Mouse (Mus musculus): ENCODE measurements around the gene Chst15. TPM values are rescaled to one million over a fixed set of nuclear protein-coding genes. Genes with fewer than 3 reads are reported as not detected.

The Chst15 gene
- 3.3 and 7.6 TPM in 2 replicates for polyA plus RNA-seq (2016; fragmentation: Nextera tagmentation; extraction: Ambion mirVana)

DNA sequence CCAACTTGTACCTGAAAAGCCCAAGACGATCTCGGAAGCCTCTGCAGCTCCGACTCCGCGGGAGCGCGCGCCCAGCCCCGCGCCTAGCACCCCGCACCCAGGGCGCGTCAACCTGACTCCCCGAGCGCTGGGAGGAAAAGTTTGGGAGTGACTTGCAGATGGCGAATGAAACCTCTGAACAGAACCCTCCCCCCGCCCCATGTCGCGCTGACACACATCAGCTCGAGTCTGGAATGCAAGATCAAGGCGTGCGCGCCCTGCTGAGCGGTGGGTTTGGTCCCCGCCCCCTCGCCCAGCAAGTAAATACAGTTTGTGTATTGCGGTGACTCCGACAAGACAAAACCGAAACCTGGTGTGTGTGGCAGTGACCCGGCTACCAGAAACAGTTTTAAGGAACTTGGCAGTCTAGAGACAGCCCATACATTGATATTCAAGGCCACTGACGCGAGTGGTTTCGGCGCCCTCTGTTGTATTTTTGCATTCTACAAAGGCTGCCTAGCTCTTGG is at the start of gene Chst15:
Gene Chst15, minus strand, starts transcription at position 193 of the 506 bp plus-strand sequence.
- no peaks in the 10 kb centered on the region for H3K9me3 ChIP-seq
- no peaks in the 10 kb centered on the region for H3K36me3 ChIP-seq
- peaks cover 34% of the 10 kb centered on the region for H3K4me1 ChIP-seq
- H3K4me3 ChIP-seq, result peak within 1 kb of the TSS; percentile 82
- H3K27ac ChIP-seq, result peak within 1 kb of the TSS; percentile 87
- no peak for DNase-seq (ENCODE audit: low spot score)
- WGBS, result under 1% methylated on average over 34 of the region's 34 CpGs
- peaks cover 28% of the 10 kb centered on the region for H3K27me3 ChIP-seq (ENCODE audit: insufficient read depth, poor library complexity, severe bottlenecking)

- Histone ChIP-seq H3K9me3 (no peaks in the 10 kb centered on the region), H3K4me3 (no peak overlapping the region), H3K4me1 (peaks cover 9% of the 10 kb centered on the region; the same call in 1 of the 2 replicates), H3K36me3 (no peaks in the 10 kb centered on the region), H3K27me3 (ENCODE audit: insufficient read depth, poor library complexity, severe bottlenecking) (no peaks in the 10 kb centered on the region; the same call in 1 of the 2 replicates), H3K27ac (no peak overlapping the region)
- 37% methylated on average over 5 of the region's 5 CpGs for WGBS
- no peak for DNase-seq (ENCODE audit: low spot score)
Measured at GRCm38 (mm10) chr7:132365703-132366384, 48.8 kb upstream of the Chst15 start.

DNA sequence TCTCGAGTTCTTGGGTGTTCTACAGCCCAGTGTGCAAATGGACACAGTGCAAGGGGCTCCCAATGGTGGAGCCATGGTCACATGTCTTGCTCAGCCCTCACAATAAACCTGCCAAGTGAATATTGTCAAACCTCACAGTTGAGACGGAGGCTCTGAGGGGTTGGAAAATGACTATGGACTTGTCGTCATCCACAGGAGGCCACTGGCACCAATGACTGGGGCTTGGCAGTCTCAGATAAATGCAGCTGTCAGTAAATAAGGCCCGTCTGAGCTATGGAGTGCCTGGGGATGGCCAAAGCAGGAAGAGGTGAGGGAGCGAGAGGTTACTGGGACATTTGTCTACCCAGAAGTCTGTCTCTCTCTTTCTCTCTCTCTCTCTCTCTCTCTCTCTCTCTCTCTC is 48.1 kb upstream of the Chst15 start:
- Histone ChIP-seq H3K27ac (no peak overlapping the region), H3K36me3 (no peaks in the 10 kb centered on the region), H3K27me3 (ENCODE audit: insufficient read depth, poor library complexity, severe bottlenecking) (no peaks in the 10 kb centered on the region; the same call in 1 of the 2 replicates), H3K4me3 (no peak overlapping the region), H3K9me3 (no peaks in the 10 kb centered on the region), H3K4me1 (peaks cover 9% of the 10 kb centered on the region; the same call in 1 of the 2 replicates)
- WGBS, result 71% methylated on average over 5 of the region's 5 CpGs
- DNase-seq (ENCODE audit: low spot score), result no peak

GRCm38 (mm10) chr7:132364506-132364905 is 47.5 kb upstream of the Chst15 start:
- H3K9me3 ChIP-seq, result no peaks in the 10 kb centered on the region
- peaks cover 9% of the 10 kb centered on the region; the same call in 1 of the 2 replicates for H3K4me1 ChIP-seq
- H3K27ac ChIP-seq, result no peak overlapping the region
- no peak for DNase-seq (ENCODE audit: low spot score)
- 39% methylated on average over 5 of the region's 5 CpGs for WGBS
- H3K36me3 ChIP-seq, result no peaks in the 10 kb centered on the region
- H3K27me3 ChIP-seq (ENCODE audit: insufficient read depth, poor library complexity, severe bottlenecking), result no peaks in the 10 kb centered on the region; the same call in 1 of the 2 replicates
- no peak overlapping the region for H3K4me3 ChIP-seq

DNA sequence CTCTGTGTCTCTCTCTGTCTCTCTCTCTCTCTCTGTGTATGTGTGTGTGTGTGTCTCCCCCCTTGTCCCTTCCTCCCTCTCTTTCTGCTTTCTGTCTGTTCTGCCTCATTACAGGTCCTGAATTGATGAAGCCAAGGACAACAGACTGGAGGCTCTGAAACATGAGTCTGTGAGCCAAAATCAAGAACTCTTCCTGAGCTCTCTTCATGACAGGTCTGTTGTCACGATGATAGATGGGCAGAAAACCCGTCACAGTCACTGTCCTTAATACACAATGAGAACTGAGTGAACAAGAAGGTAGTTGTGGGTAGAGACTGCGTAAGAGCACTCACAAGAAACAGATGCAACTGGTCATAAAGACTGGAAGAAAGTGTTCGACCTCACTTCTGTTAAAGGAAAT is 43.3 kb upstream of the Chst15 start:
- Histone ChIP-seq H3K9me3 (no peaks in the 10 kb centered on the region), H3K36me3 (no peaks in the 10 kb centered on the region), H3K4me1 (peaks cover 11% of the 10 kb centered on the region; the same call in 1 of the 2 replicates), H3K27me3 (ENCODE audit: insufficient read depth, poor library complexity, severe bottlenecking) (peaks cover 5% of the 10 kb centered on the region; the same call in 1 of the 2 replicates), H3K27ac (no peak overlapping the region), H3K4me3 (no peak overlapping the region)
- no peak for DNase-seq (ENCODE audit: low spot score)
- 72% methylated on average over 4 of the region's 4 CpGs for WGBS

- Histone ChIP-seq H3K4me3 (no peak overlapping the region), H3K27me3 (ENCODE audit: insufficient read depth, poor library complexity, severe bottlenecking) (peaks cover 5% of the 10 kb centered on the region; the same call in 1 of the 2 replicates), H3K9me3 (no peaks in the 10 kb centered on the region), H3K4me1 (peaks cover 7% of the 10 kb centered on the region; the same call in 1 of the 2 replicates), H3K27ac (peak overlapping the region; percentile 44; the same call in 1 of the 2 replicates), H3K36me3 (no peaks in the 10 kb centered on the region)
- no peak for DNase-seq (ENCODE audit: low spot score)
- 64% methylated on average over 4 of the region's 4 CpGs for WGBS
Measured at GRCm38 (mm10) chr7:132358709-132359108, 41.7 kb upstream of the Chst15 start.

DNA sequence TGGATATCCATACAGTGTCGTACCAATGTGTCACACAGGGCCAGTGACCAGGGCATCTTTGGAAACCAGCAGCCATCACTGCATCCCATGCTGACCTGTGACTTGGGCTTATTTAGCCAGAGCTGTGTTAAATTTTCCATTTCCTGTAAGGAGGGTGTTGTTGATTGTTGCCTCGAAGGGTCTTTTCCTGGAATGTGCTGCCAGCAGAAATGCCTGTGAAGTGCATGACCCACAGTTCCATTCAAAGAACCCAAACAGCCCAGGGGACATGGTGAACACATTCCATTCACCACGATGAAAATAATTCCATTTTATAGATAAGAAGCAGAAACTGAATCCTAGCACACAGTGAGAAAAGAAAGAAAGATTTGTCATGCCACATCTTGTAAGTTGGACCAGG is 41.2 kb upstream of the Chst15 start:
- H3K4me3 ChIP-seq, result no peak overlapping the region
- peaks cover 7% of the 10 kb centered on the region; the same call in 1 of the 2 replicates for H3K4me1 ChIP-seq
- H3K27me3 ChIP-seq (ENCODE audit: insufficient read depth, poor library complexity, severe bottlenecking), result peaks cover 5% of the 10 kb centered on the region; the same call in 1 of the 2 replicates
- 54% methylated on average over 3 of the region's 3 CpGs for WGBS
- no peak for DNase-seq (ENCODE audit: low spot score)
- no peak overlapping the region for H3K27ac ChIP-seq
- H3K9me3 ChIP-seq, result no peaks in the 10 kb centered on the region
- H3K36me3 ChIP-seq, result no peaks in the 10 kb centered on the region

DNA sequence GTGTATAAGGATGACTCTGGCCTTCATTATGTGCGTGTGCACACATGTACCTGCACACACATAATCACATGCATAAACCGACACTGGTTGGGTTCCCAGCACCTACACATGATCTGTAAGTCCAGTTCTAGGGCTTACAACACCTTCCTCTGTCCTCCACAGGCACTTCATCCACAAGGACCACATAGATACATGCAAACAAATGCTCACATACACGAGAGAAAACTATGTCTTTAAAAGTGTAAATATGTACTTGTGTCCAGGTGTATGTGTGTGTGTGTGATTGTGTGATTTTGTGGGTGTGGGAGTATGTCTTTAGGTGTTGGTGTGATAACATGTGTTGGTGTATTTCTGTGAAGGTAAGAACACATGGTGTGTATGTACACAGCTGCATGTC is 40.8 kb upstream of the Chst15 start:
- Histone ChIP-seq H3K36me3 (no peaks in the 10 kb centered on the region), H3K4me3 (no peak overlapping the region), H3K27me3 (ENCODE audit: insufficient read depth, poor library complexity, severe bottlenecking) (peaks cover 5% of the 10 kb centered on the region; the same call in 1 of the 2 replicates), H3K4me1 (peaks cover 7% of the 10 kb centered on the region; the same call in 1 of the 2 replicates), H3K27ac (no peak overlapping the region), H3K9me3 (no peaks in the 10 kb centered on the region)
- WGBS, result 81% methylated on average over 3 of the region's 3 CpGs
- no peak for DNase-seq (ENCODE audit: low spot score)

DNA sequence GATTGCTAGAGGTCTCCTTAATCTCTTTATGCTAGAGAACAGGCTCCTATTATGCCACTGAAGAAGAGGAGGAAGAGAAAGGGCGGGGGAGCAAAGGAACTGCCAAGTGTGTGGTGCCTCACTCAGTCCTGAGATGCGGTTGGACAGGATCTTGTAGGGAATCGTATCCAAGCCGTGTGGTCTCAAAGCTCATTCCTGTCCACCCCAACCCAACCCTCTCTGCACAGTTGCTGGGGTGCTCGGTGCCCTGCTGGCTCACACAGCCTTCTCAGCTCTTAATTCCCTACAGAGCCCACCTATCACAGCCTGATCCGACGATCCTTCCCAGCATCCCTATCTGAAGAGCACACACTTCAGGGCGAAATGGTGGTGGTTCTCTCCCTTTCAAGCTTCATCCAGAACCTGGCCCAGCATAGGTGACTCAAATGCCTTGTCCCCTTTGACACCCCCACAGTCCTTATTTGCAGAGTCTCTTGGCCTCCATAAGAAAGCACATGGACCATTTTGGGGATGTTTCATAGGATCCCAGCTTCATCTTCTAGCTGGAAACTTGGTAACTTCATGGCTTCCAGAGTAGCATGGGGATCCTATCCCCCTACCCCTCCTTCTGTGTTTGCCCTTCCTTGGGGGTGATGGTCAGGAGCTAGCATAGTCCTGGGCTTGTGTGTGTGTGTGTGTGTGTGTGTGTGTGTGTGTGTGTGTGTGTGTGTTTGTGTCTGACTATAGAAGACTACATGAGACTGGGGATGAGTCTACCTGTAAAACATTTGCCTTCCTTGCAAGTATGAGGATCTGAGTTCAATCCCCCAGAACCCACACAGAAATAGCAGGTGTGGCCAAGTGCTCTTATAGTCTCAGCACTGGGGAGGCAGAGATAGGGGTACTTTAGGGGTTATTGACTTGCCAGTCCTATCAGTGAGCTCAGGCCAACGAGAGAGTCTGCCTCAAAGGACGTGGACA is 40.1 kb upstream of the Chst15 start:
- Histone ChIP-seq H3K9me3 (no peaks in the 10 kb centered on the region), H3K36me3 (no peaks in the 10 kb centered on the region), H3K27me3 (ENCODE audit: insufficient read depth, poor library complexity, severe bottlenecking) (peaks cover 5% of the 10 kb centered on the region; the same call in 1 of the 2 replicates), H3K27ac (no peak overlapping the region), H3K4me3 (no peak overlapping the region), H3K4me1 (peaks cover 7% of the 10 kb centered on the region; the same call in 1 of the 2 replicates)
- no peak for DNase-seq (ENCODE audit: low spot score)
- 62% methylated on average over 10 of the region's 10 CpGs for WGBS

DNA sequence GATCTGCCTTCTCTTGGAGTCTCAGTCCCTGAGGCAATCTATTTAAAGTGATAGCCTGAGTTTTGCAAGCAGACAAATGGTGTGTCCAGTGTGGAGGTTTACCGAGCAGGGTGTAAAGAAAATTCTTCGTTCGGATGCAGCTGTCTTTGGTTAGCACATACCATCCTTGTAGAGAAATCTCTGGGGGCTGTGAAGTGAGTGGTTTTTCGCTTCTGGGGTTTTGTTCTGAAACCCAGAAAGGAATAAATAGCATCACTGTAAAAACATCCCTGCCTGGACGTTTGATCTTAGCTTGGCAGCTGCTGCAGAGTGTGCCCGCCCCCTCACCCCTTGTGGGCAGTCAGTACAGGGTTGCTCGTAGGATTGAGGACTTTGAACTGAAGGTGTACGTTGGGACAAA is 39.2 kb upstream of the Chst15 start:
- Histone ChIP-seq H3K27ac (no peak overlapping the region), H3K9me3 (no peaks in the 10 kb centered on the region), H3K27me3 (ENCODE audit: insufficient read depth, poor library complexity, severe bottlenecking) (peaks cover 5% of the 10 kb centered on the region; the same call in 1 of the 2 replicates), H3K4me1 (peaks cover 7% of the 10 kb centered on the region; the same call in 1 of the 2 replicates), H3K36me3 (no peaks in the 10 kb centered on the region), H3K4me3 (no peak overlapping the region)
- WGBS, result 48% methylated on average over 8 of the region's 8 CpGs
- no peak for DNase-seq (ENCODE audit: low spot score)

DNA sequence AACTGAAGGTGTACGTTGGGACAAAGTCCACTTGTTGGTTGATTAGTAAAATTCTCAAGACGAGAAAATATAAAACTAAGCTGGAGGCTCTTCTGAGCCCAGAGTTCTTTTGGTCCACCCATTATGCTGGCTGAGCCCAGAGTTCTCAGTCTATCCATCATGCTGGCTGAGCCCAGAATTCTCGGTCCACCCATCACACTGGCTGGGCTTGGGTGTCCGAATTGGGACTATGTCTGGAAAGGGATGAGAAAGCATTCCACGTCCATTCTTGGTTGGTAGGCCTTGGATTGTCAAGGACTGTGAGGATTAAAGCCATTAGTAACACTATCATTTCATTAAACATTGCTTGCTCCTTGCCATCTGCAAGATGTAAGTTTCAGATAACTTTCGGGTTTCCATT is 38.7 kb upstream of the Chst15 start:
- H3K27me3 ChIP-seq (ENCODE audit: insufficient read depth, poor library complexity, severe bottlenecking), result peaks cover 5% of the 10 kb centered on the region; the same call in 1 of the 2 replicates
- no peak for DNase-seq (ENCODE audit: low spot score)

GRCm38 (mm10) chr7:132349075-132349572 is 32.1 kb upstream of the Chst15 start:
- Histone ChIP-seq H3K36me3 (no peaks in the 10 kb centered on the region), H3K9me3 (no peaks in the 10 kb centered on the region), H3K4me1 (peaks cover 10% of the 10 kb centered on the region; the same call in 1 of the 2 replicates), H3K4me3 (no peak overlapping the region), H3K27ac (no peak overlapping the region), H3K27me3 (ENCODE audit: insufficient read depth, poor library complexity, severe bottlenecking) (no peaks in the 10 kb centered on the region; the same call in 1 of the 2 replicates)
- 70% methylated on average over 6 of the region's 6 CpGs for WGBS
- DNase-seq (ENCODE audit: low spot score), result no peak

More for the DNA sequence above, 38.7 kb upstream of the Chst15 start:
- 73% methylated on average over 6 of the region's 6 CpGs for WGBS
- no peaks in the 10 kb centered on the region for H3K36me3 ChIP-seq
- H3K4me3 ChIP-seq, result no peak overlapping the region
- peaks cover 7% of the 10 kb centered on the region; the same call in 1 of the 2 replicates for H3K4me1 ChIP-seq
- no peak overlapping the region for H3K27ac ChIP-seq
- no peaks in the 10 kb centered on the region for H3K9me3 ChIP-seq

All from heart, embryonic 10.5 days (tissue).